Mouse (Mus musculus) spleen, postnatal 36 days (tissue): ENCODE measurements at regions not wholly inside any gene's neighbourhood (a gene's known extent, or its start where the extent isn't known, plus 50 kb on each side); places are given as distances from the start of the nearest gene placed in this dataset.

Experiments
- DNase-seq, 2 experiments: peaks; one replicate each; pipeline ENCODE4 v3.0.0; 2022; ENCODE audit warnings: low spot score in 2 of 2, mixed read lengths in 1 of 2

DNA sequence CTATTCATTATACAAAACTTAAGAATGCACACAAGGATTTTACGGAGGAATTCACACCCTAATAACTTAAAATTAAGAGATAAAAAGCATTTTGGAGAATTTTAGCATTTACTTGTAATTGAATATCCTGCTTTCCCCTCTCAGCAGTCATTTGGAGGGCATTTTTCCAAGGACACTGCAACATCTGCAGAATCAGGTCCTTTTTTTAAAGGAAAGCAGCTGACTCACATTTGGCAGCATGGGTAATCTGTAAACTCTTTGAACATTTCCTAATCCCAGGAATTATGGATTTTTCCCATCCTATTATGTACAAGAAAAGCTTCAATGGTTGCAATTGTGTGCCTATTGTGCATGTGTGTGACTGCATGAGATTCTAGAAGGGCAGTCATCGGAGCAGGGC, 112.0 kb downstream of the Gm19410 start:
- DNase-seq: no peak

DNA sequence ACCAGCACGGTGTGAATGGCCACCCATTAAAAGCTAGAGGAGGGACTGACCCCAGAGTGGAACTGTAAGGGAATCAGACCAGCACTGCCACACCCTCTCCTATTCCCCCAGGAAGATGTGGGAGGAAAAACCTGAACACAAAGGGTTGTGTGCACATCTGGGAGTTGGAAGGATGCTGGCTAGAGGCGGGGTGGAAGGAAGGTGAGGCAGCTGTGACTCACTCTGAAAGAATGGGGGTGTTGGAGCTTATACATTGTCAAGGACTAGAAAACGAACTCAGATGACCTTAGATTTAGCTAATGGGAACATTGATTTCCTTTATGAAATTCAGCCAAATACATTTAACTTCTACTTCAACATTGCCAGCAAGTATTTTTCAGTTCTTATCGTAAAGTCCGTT, 116.2 kb downstream of the Gm19410 start:
- DNase-seq: no peak

DNA sequence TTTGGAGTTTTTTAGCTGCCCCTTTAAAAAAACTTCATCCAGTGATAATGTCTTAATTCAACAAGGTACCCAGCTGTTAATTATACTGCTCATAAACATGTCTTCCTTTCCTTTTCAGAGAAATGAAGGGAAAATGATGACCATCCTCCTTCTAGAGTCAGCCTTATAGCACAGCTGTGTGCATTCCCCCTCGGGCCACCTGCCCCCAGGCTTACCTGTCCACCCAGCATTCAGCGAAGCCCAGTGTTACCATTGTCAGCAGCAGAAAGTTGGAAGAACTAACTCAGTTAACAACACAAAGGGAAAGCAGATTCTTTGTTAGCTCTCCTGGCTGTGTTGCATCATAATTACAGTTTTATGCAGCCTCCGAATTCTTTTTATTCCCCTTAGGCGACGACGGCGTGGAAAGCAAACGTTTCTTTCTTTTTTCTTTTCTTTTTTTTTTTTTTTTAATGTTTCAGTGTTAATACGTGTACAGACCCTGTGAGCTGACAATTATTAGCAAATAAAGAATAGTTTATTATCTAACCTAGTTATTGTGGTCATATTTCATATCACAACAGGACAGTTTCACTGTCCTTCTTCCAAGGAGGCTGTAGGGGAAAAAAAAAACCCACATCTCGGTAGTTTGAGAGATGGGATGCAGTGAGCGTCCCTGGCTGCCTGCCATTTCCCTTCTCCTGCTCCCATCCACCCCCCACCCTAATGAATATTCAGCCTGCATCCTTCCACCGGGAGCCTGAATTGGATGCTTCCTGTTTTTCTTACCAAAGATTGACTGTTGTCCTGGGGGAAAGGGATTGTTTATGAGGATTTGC, 117.3 kb downstream of the Gm19410 start:
- DNase-seq: no peak

DNA sequence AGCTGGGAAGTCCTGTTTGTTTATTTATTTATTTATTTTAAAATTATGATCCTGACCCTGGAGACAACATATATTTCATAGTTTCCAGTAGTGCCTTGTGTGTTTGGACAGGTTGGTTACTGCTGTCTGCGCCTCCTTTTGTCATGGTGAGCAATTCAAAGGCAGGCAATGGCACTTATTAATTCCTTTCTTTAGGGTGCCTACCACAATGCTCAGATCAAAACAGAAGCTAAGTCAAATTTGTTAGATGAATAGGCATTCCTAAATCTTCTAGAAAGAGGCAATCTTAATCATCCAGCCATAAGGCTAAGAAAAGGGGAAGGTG, 117.8 kb downstream of the Gm19410 start:
- no peak for DNase-seq

DNA sequence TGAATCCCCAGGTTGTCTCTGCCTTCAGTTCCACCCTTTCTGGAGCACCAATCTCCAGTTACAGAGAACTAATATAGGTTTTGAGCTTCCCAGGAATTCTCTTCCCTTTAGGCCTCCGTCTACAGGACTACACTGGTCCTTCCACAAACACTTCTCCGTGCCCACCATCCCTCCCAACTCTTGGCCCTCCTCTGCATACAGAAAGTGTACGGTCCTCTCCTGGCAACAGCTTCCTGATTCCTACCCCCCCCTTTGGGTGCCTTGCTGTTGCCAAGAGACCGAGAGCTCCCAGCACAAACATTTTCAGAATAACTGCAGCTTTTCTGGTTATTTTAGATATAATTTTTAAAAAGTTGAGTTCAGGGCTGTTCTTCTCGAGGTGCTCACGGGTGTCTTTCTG, 119.0 kb downstream of the Gm19410 start:
- no peak for DNase-seq

DNA sequence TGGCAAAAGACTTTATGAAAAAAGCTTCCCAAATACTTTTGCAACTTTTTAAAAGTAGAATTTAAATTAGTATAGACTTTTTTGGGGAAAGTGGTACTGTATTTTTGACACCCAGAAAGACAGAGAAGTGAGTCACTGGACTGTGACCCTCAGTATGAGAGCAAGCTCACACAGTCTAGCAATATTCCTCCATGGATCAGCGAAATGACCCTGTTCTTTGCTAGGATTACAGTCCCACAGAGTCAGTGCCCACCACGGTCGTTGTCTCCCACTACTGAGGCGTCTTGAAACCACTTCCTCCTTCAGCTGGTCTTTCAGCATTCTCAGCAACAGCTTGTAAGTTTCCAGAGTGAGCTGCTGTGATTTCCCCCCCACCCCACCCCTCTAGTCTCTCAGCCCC, 124.5 kb downstream of the Gm19410 start:
- DNase-seq: no peak

DNA sequence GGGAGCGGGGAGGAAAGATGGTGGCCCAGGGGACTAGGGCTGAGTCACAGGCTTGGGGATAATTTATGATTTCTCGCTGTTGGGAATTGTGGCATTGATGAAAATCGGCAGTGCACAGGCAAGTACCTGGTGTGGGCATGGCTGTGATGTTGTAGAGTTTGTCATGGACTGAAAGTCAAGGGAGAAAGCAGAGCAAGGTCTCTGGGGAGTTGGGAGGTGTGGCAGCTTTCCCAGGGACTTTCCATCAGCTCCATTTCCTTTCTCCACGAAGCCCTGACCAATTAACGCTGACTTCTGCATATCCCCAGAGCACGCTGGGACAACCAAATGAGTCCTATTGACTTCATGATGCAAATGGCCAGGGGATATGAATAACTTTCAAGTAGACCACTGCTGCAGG, 126.2 kb downstream of the Gm19410 start:
- DNase-seq: no peak

DNA sequence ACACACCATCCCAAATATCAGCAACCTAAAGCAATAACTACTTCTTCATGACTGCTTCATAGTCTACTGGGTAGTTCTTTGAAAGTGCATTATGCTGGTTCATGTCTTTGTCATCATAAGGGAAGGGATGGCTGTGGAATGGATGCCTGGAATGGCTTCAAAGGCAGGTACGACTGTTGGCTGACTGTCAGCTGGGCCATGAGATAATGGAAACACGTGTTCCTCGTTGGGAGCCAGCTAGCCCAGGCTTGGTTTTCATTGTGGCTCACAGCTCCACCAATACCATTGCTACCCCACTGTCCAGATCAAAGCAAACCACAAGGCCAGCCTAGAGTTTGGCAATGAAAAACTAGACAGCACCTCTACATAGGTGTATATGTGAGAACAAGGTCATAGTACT, 132.9 kb downstream of the Gm19410 start:
- no peak for DNase-seq

DNA sequence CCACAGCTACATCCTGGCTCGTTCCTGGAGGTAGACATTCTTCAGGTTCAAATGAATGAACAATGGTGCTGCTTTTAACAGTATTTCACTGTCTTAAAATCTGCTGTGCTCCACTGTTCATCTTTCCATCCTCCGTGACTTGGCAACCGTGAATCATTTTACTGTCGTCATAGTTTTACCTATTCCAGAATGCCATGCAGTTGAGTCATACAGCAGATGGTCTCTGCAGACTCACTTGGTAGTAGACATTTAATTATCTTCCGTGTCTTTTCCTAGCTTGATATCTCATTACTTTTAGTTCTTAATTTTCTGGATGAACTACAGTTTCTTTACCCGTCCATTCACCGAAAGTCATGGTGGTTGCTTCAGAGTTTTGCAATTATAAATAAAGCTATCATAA, 135.9 kb downstream of the Gm19410 start:
- no peak for DNase-seq

DNA sequence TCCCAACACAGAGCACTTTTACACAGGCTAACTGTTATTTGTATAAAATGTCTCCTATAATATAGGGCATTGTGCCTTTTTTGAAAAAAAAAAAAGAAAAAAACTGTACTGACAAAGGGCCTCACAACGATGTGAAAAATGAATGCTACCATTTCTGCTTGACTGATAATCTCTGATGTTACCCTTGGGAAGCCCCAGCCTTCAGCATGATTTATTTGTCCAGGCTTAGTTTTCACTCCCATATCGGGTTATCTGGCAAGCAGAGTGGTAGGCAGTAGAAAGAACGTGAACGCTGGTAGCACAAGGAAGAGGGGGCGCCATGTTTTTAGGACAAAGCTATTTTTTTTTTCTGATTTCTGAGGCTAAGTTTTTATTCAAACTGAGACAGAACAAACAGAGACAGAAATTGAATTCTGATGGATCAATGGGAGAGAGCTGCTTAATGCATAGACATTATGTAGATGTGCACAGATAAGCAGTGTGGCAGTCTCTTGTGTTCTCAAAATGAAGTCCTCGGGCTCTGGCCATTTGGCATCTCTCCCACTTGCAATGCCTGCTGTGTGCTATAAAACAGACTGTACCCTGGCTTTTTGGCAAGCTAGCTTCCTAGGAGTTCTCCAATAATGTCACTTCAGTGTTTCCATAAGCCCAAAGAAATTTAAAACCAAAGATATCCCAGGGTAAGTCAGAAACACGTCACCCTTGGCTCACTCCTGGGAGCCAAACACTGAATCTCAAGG, 139.3 kb downstream of the Gm19410 start:
- no peak for DNase-seq

DNA sequence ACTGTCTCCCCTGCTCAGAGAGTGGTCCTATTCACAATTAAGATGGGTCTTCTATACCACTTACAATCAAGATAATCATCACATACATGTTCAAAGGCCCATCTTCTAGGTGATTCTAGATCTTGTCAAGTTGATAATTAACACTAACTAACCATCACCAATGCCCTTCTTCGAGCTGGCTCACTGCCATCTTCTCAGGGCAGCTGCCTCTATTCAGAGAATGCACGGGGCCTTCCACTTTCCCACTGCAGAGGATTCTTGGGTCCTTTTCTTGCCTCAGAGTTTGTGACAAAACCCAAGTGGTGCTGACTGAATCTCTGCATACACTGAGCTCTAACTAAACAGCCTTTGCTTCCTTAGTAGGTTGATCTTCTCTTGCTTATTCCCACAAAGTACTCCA, 142.4 kb downstream of the Gm19410 start:
- DNase-seq: no peak

DNA sequence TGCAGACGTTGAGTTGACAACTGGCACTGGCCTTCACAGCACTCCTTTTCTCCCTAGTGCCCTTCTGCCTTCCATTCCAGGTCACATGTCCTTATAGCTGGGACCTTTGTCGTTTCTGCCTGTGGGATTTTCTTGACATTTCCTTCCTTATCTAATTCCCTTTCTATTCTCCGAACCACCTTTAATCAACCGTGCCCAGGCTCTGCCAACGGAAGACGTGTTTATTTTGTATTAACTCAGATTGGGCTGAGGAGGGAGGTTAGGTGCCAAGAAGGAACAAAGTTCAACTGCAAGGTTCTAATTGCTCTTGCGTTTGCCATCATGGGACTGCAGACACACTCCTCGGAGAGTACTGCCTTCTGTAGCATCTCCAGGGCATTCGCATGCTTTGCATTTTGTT, 146.7 kb downstream of the Gm19410 start:
- DNase-seq: no peak

DNA sequence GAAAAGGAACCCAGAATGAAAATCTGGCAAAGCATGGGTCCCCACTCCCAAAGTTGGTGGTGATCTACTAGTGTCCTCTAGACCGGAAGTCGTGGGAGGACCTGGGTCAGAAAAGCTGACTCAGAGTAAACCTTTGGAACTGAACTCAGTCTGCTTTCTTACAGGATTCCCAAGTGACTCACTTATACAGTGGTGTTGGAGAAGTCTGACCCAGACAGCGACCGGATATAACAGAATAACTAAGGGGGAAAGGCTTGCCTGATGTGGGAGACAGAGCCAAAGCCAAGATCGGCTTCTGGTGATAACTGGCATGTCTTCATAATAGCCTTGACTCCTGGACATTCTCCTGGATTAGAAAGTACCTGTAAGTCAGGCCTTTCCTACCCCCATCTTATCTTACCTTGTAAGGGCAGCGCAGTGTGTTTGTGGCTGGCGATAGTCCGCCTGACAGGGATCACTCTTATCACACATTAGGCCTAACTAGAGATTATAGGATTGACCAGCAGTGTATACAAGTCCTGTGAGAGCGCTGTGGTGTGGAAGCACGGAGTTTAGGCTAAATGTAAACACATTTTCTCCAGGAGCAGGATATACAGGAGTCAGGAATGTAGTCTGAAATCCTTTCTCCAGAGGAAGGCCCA, 150.4 kb downstream of the Gm19410 start:
- no peak for DNase-seq

DNA sequence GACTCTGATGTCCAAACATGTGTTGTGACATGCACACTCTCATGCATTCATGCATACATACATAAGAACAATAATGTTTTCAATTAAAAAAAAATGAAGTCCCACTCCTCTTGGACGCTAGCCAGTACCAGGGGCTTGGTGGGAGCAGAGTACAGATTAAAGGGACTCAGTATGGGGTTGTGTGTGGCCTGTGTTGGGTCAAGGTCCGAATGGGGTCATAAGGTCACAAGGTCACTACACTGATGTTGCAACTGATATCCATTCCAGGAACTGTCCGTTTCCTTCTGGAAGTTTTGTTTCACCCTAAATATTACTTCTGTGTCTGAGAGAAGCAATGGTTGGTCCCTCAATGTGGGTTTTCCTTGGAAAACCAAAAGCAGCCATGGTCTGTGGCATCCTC, 152.0 kb downstream of the Gm19410 start:
- no peak for DNase-seq

DNA sequence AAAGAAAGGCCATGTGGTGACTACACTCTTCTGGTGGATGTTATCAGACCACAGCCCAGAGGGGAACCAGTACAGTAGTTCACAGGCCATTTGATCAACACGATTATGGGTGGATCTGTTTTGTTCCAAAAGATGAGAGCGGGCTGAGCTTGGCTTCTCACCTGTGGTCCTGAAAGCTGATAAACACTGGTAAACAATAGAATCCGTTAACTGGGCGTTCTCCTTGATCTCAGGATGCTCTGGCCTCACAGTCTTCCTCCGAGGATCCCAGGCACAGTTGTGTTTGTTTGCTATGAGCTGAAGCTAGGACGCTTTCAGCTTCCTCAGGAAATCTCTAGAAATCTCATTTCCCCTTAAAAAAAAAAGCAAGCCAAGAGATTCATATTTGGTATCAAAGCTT, 153.9 kb downstream of the Gm19410 start:
- DNase-seq: no peak

DNA sequence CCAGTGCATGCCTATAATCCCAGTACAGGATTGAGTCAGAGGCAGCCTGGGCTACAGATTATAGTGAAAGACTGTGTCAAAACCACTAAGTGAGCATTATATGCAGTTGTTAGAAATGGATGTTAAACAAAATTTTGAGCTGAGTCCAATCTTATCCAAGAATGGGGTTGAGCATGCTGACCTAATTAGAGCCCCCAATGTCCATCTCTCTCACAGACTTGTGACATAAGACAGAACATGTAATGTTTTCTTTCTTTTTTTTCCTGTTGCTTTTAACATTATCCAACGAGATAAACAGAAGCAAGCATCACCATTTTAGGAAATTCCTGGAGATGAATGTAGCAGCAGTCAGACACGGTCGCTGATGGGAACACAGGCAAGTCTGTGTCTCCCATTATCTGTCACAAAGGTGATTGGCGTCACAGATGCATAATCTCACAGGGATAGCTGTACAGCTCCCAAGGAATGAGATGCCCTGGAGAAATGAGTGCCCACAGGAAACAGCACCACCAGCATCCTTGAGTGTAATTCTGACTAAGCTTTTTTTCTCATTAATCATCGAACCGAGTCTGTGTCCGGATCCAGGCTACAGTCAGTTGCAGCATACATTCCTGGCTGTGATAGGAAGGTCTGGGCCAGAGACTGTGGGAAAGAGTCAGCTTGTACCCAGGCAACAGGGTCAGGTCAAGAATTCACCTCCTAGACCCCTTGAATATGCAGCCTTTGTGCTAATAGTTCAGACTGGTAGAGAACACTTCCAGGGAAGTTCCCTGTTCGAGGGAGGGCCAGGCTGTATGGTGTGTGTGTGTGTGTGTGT, 154.5 kb downstream of the Gm19410 start:
- DNase-seq: no peak

DNA sequence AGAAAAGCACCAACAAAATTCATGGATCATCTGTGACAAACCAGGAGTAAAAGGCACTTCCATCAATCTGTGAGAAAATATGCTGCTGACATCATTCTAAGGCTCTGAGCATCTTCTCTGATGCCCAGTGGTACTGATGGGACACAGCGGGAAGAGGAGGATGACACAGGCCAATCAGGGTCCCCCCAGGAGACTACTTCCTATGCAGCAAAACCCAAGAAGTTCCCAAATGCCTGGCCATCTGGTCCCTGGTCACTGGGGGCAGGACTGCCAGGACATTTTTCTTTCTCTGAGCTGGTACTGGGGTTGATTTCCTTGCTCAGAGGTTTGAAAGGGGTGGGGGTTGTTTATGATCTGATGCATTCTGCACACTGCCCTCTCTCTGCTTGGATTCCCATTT, 158.4 kb downstream of the Gm19410 start:
- no peak for DNase-seq

DNA sequence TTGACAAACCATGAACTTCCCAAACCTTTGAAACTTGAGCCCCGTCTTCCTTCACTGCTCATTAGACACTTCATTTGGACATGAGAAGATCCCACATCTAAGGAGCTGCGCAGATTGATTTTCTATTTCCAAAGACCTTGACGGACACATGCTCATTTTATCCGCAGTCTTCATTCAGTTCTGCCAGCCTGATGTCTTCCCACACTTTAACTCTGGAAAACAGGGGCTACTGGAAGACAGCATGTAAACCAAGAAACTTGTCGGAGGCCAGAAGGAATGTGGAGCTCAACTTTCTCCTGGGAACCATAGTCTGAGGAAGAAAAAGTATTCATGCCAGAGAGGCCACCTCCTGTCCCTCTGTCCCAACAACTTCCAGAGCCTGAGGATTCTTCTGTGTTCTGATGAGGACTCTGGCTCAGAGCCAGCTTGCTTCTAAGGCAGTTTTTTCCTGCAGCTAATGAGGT, 161.8 kb downstream of the Gm19410 start:
- no peak for DNase-seq

DNA sequence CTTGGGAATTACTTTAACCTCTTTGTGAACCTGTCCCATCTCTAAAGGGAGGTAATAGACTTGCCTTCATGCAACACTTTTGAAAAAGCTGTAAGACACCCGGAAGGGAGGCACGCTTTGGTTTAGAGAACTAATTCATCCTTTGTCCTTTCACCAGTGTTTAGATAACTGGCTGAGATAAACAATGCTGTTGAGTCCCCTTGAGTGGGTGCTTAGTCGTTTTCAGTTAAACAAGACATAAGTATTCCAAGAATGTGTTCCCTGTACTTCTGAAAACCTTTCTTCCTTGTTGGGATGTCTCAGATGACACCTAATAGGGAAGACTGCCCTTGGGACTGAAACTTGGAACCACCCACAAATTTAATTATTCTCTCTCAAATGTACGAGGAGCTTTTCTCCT, 164.7 kb downstream of the Gm19410 start:
- DNase-seq: no peak

DNA sequence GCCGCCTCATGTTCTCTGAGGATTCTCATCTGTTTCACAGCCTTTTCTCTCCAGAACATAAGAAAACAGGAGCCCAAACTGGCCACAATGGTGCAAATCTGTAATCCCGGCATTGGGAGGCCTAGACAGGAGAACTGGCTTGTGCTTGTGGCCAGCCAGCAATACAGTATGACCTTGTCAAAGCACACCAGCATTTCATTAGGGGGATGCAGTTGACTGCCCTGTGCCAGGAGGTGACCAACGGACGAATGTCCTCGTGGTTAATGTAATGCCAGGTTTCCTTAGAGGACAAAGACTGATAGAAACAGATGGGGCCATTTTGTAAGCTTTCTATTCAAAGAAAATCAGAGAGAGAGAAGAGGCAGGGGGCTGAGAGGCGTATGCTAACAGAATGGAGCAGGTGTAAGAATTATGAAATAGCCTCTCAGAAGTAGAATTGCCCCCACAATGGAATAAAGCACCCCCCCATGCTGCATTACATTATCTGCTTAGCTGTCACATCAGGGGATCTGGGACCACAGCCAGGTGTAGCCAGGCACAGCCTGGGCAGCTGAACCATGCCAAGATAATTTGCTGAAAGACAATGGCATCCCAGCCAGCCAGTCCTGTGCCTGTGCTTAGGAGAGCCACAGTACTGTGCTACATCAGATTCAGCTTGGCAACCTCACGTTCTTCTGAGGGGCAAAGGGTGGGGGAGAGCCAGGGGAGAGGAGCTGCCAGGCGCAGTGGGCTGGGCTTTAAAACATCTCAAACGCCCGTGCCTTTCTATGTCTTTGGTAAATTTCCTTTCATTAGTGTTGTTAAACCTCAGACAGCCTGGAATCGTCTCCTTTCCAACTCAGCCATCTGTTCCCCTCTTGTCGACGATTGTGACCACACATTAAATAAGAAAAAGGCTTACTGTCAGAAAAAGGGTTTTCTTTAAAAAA, 167.9 kb downstream of the Gm19410 start:
- DNase-seq: no peak

DNA sequence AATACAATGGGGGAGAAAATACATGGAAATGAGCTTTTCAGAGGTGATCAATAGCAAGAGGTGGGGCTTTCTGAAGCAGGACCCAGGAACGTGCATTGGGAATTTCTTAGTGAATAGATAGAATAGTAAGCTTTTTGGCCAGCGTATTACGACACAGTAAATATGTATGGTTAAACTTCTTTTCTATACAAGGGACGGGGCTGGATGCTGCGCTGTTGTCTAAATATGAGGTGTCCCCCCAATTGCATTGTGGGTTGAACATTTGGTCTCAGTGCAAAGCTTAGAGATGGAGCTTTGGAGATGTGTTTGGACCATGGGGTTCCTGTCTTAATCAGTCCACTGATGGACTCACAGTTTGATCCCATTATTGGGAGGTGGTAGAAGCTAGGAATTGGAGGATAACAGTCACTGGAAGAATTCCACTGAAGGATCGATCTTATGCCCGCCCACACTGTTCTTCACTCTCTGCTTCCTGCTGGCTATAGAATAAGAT, 168.6 kb downstream of the Gm19410 start:
- DNase-seq: no peak
